Mouse (Mus musculus) megakaryocyte, embryonic 14.5 days (primary cell): ENCODE data around the gene Vmn1r15.

Experiments
- FLI1 ChIP-seq: IDR thresholded peaks from 2 replicates; pipeline ENCODE4 v1.6.1; 2012; ENCODE audit warnings: low read length, inconsistent platforms, mixed read lengths
- GATA1 ChIP-seq: IDR thresholded peaks from 3 replicates; pipeline ENCODE4 v1.6.1; 2012; ENCODE audit warnings: mixed read lengths, low read length, inconsistent platforms, borderline replicate concordance

DNA sequence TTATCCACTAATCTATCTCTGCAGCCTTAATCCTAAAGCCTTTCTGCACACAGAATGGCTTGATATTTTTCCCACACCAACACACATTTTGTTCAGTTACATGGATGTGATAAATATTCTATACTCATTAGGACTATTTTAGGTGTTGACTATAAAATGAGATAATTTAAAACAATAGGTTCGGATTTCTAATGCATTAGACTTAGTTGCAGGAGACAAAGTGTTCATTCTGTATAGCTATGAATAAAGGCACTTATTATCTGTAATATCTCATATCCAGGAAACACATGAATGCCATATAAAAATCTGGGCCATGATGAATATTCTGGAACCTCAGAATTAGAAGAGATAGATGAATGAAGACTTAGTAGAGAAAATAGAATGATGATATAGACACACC lies at the start of gene Vmn1r15:
- TF ChIP-seq FLI1, result no peak
- no peak for TF ChIP-seq GATA1
